Mouse (Mus musculus): Measurements from ENCODE around the gene Zfp385c.

- TF ChIP-seq TAL1 (conservative IDR thresholded peaks at IDR 0.05; ENCODE audit: low read depth, low read length) (no peak), CTCF (IDR thresholded peaks at IDR 0.05; ENCODE audit: low read depth, low read length) (no peak), GATA1 (IDR thresholded peaks at IDR 0.05; ENCODE audit: borderline replicate concordance, low read length) (no peak)
Observed at GRCm38 (mm10) chr11:100643612-100644575, 48.4 kb downstream of the Zfp385c start.

Data from G1E (cell line).